8 mouse cellular contexts compared by ENCODE assay signal in the genomic region with DNA sequence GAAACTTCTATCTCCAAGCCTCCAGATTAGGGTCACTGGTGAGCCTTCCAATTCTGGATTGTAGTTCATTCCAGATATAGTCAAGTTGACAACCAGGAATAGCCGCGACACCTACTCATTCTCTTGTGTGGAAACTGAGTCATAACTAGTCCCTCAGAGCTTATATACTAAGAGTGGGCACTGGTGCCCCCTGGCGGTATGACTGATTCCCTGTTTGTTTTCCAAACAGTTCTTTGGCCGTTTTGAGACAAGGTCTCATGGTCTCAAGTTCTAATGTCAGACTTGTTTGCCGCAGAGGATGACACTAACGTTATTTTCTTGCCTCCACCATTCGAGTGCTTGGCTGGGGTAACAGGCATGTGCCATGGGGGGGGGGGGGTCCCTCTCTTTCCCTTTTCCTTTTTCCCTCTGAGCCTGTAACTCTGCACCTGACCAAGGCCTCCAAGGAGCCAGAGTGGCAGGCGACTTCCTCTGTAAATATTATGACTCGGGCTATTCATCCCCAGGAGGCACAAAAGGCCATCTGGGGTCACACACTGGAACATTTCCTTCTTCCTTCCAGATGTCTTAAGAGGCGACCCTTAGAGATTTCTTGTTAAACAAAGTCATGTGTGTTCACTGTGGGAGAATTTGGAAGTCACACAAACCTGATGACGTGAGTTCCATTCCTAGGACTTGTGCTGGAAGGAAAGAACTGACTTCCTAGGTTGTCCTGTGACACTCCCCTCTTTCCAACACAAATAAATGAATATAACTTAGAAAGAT. TPM values are rescaled to one million over a fixed set of nuclear protein-coding genes. Genes with fewer than 3 reads are reported as not detected.
DNase-seq lines count a peak whose midpoint lies in the region.

No protein-coding gene starts in this region.

- WGBS in limb, embryonic 10.5 days = 29% methylated on average over 11 of the region's 11 CpGs

- no peaks in the 10 kb centered on the region for H3K9me3 ChIP-seq in limb, embryonic 10.5 days (replicated peaks)

- peaks cover 14% of the 10 kb centered on the region for H3K36me3 ChIP-seq in limb, embryonic 10.5 days

- H3K4me3 ChIP-seq in limb, embryonic 10.5 days = no peak overlapping the region

- H3K4me1 ChIP-seq in limb, embryonic 10.5 days = peaks cover 39% of the 10 kb centered on the region

- peaks cover 35% of the 10 kb centered on the region for H3K27me3 ChIP-seq in limb, embryonic 10.5 days (ENCODE audit: low read depth, poor library complexity, severe bottlenecking)

- H3K27ac ChIP-seq in limb, embryonic 10.5 days = 0 out of 2 replicates have a peak overlapping the region, but pooled peaks have one; percentile 83

- peak; percentile 65 to 86 for DNase-seq in left cerebral cortex, adult 18-20 months (ENCODE audit: low spot score in 2 of 2)
- no peak for DNase-seq in left cerebral cortex, adult 11 months (ENCODE audit: low spot score)
- DNase-seq in brain, adult 2 months (ENCODE audit: low read depth, low spot score) = peak; percentile 84
- DNase-seq in gastrocnemius, adult 18-20 months (ENCODE audit: low spot score) = peak; percentile 87
- DNase-seq in induced T-regulatory cell, adult 2 months (ENCODE audit: low read depth) = peak; percentile 89
- DNase-seq in limb, embryonic 10.5 days (ENCODE audit: low spot score) = peak; percentile 77
- DNase-seq in natural killer cell, adult 2 months (ENCODE audit: low spot score in 2 of 2) = peak; percentile 52 to 71
- peak; percentile 66 to 74 for DNase-seq in thymus, postnatal 36 days

RNA-seq across cellular contexts. Expression of a gene that starts 2.3 kb away (rescaled TPM):
- 100 to 1,000 TPM; 870 to 892 TPM for total RNA-seq in left cerebral cortex, adult 18-20 months (2021)
- total RNA-seq in gastrocnemius, adult 18-20 months (2021) = 10 to 100 TPM; 32.5 to 36.5 TPM
- polyA plus RNA-seq in limb, embryonic 10.5 days (2016; fragmentation: Nextera tagmentation; extraction: Ambion mirVana) = 7.1 and 10.8 TPM in 2 replicates

RNA-seq across cellular contexts. Expression of a gene that starts 8.6 kb away (rescaled TPM):
- 10 to 100 TPM; 31.3 to 31.4 TPM for total RNA-seq in left cerebral cortex, adult 18-20 months (2021)
- 10 to 100 TPM; 19.9 to 20.9 TPM for total RNA-seq in gastrocnemius, adult 18-20 months (2021)
- polyA plus RNA-seq in limb, embryonic 10.5 days (2016; fragmentation: Nextera tagmentation; extraction: Ambion mirVana) = 25.2 and 29.9 TPM in 2 replicates

RNA-seq across cellular contexts. Expression of a gene that starts 24.3 kb away (rescaled TPM):
- 100 to 1,000 TPM; 150 to 153 TPM for total RNA-seq in left cerebral cortex, adult 18-20 months (2021)
- 10 to 100 TPM; 13.3 to 15.1 TPM for total RNA-seq in gastrocnemius, adult 18-20 months (2021)
- 92.7 and 100 TPM in 2 replicates for polyA plus RNA-seq in limb, embryonic 10.5 days (2016; fragmentation: Nextera tagmentation; extraction: Ambion mirVana)

RNA-seq across cellular contexts. Expression of a gene that starts 28.7 kb away (rescaled TPM):
- total RNA-seq in left cerebral cortex, adult 18-20 months (2021) = 1 to 10 TPM; 1.6 to 3.4 TPM
- 1 to 10 TPM; 1.3 to 1.6 TPM for total RNA-seq in gastrocnemius, adult 18-20 months (2021)
- 0.10 and 0.25 TPM in 2 replicates for polyA plus RNA-seq in limb, embryonic 10.5 days (2016; fragmentation: Nextera tagmentation; extraction: Ambion mirVana)

RNA-seq across cellular contexts. Expression of a gene that starts 33.8 kb away (rescaled TPM):
- not detected for total RNA-seq in left cerebral cortex, adult 18-20 months (2021)
- not detected for total RNA-seq in gastrocnemius, adult 18-20 months (2021)
- polyA plus RNA-seq in limb, embryonic 10.5 days (2016; fragmentation: Nextera tagmentation; extraction: Ambion mirVana) = not detected in 2 replicates

Comparison
In these comparisons a context has a peak if more than half of its experiments do, and no peak if none do; other contexts are left out.
1. RNA of a gene that starts 2.3 kb away (total RNA-seq): 870 to 892 TPM in left cerebral cortex, adult 18-20 months; 32.5 to 36.5 TPM in gastrocnemius, adult 18-20 months; every median in the first group is over 10 times any median in the second.
2. RNA of a gene that starts 24.3 kb away (total RNA-seq): 150 to 153 TPM in left cerebral cortex, adult 18-20 months; 13.3 to 15.1 TPM in gastrocnemius, adult 18-20 months; every median in the first group is over 4 times any median in the second.